Mouse (Mus musculus) bone marrow, adult 2 months (tissue): ENCODE results near the gene Rps15.

Experiments used
- CTCF ChIP-seq: fragments of 200-500 bp; IDR thresholded peaks from 2 replicates; pipeline ENCODE4 v1.5.1; 2011; ENCODE audit warnings: low read length, control low read depth; ENCODE audit not compliant: control insufficient read depth, insufficient read depth
- POLR2A ChIP-seq: fragments of 200-500 bp; IDR thresholded peaks from 2 replicates; pipeline ENCODE4 v1.6.1; 2011; ENCODE audit warnings: low read depth, mild to moderate bottlenecking, control low read depth, low read length, borderline replicate concordance; ENCODE audit not compliant: control insufficient read depth

DNA sequence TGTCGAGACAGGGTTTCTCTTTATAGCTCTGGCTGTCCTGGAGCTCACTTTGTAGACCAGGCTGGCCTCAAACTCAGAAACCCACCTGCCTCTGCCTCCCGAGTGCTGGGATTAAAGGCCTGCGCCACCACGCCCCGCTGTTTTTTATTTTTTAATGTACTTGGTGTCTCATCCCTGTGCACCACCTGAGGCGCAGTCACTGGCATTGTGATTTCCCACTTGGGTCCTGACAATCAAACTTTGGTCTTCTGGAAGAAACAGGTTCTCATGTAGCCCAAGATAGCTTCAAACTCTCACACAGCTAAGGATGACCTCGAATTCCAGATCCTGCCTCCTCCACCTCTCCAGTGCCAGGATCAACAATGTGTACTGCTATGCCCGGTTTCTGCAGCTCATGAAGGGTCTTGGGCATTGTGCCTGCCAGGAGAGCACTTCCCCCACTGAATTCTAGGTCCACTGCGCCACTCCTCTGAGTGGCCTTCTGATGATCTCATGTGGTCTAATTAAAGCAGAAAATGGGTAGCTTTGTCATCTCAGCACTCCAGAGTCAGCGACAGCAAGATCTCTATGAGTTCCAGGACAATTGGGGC lies 29.4 kb upstream of the Rps15 start:
- no peak for TF ChIP-seq CTCF
- no peak for TF ChIP-seq POLR2A
